Mouse (Mus musculus) liver, embryonic 14.5 days (tissue): ENCODE results near the gene Mical3.
A peak's percentile ranks its signal among the peaks of the same experiment; 100 is the strongest.

Source experiments
- CTCF ChIP-seq: IDR thresholded peaks from 2 replicates; pipeline ENCODE4 v1.5.1; 2016; ENCODE audit warnings: antibody characterized with exemption, low read depth, control low read depth
- EP300 ChIP-seq: IDR thresholded peaks from 2 replicates; pipeline ENCODE4 v1.6.1; 2016; ENCODE audit warnings: antibody characterized with exemption, low read depth

DNA sequence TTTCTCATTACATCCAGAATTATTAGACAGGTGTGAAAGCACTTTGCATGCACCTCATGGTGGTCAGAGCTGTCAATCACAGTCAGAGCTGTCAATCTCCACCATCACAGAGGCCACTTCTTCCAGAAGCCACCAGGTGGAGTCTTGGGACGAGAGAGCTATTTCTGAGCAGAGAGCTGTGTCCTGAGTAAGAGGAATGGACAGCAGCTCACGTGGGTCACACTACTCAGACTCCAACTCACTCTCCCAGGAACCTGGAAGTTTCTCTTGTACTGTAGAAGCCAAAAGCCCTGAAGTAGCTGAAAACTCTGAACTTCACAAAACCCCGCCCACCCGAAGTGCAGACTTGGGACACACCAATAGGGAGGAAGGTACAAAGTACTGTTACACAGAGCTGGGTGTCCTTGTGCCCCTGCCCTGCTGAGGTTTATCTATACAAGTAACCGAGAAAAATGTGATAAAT is 227.3 kb downstream of the Mical3 start:
- TF ChIP-seq CTCF, result peak; percentile 83
- TF ChIP-seq EP300, result no peak
